ENCODE assay signal across 9 mouse cellular contexts in the genomic region with DNA sequence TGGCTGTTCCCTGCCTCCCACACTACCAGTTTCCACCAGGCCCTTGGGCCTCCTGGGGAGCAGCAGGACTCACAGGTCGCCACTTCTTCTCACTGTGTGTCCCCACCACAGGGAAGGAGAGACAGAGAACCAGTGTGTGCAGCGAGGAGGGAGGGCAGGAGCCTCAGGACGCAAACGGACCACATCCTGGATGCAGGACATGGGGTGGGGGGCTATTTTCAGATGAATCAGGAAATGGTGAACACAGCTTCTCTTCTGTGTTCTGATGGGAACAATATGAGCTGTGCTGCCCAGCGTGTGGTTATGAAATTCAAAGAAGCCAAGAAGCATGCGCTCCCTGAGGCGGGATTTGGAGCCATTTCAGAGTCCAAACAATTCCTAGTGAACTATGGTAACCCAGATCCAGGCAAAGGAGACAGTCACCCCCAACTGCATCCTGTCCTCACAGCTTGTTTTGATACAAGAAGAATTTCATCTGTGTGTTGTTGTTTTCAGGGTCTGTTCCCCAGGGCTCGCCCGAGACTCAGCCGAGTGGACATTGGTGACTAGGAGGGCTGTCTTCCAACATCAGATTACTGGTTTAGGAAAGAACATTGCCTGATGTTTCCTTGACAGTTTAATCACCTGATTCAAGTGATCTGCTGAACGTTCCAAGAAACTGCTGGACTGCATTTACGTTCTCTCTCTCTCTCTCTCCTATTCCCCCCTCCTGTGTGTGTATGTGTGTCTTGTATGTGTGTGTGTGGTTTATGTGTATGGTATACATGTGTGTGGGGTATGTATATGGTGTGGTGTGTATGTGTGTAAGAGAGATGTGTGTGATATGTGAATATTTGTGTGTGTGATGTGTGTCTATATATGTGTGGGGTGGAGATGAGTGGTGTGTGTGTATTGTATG. TPM values are rescaled to one million over a fixed set of nuclear protein-coding genes. Genes with fewer than 3 reads are reported as not detected.
DNase-seq lines count a peak whose midpoint lies in the region; ATAC-seq and TF ChIP-seq lines count a peak whose summit lies in the region.
"Not testable (repeated sequence)": the region's sequence is repeated elsewhere in the genome, so short reads cannot be mapped to it uniquely, and the experiment has no call there.
"Had no signal": no experiment of that assay in that cellular context is flagged by ENCODE, and none has a peak within 500 bp of the region (broad histone marks: within the 10 kb centered on the region; RNA-seq: fewer than 3 reads in every experiment).

No protein-coding gene starts in this region.

- WGBS in forebrain, embryonic 10.5 days: 72% methylated on average over 12 of the region's 12 CpGs
- 65% methylated on average over 12 of the region's 12 CpGs for WGBS in hindbrain, embryonic 13.5 days
- WGBS in kidney, postnatal 0 days: 40% methylated on average over 12 of the region's 12 CpGs
- WGBS in limb, embryonic 14.5 days: 38% methylated on average over 11 of the region's 12 CpGs

- peak overlapping the region; percentile 63; the same call in 1 of the 2 replicates for H3K27ac ChIP-seq in forebrain, embryonic 10.5 days
- peak overlapping the region; percentile 40; the same call in 1 of the 2 replicates for H3K27ac ChIP-seq in hindbrain, embryonic 13.5 days
- H3K27ac ChIP-seq in kidney, postnatal 0 days: peak overlapping the region; percentile 73
- H3K27ac ChIP-seq in limb, embryonic 14.5 days (replicated peaks; ENCODE audit: low read depth, low read length): peak overlapping the region; percentile 77; the same call in 1 of the 2 replicates
- peak overlapping the region; percentile 66 for H3K27ac ChIP-seq in testis, adult 2 months (ENCODE audit: control insufficient read depth, insufficient read depth, low read depth, low read length)

- not testable (repeated sequence) for ATAC-seq in hindbrain, embryonic 13.5 days (ENCODE audit: low FRiP score)
- ATAC-seq in kidney, postnatal 0 days (replicated peaks; ENCODE audit: low FRiP score, low read depth): peak; percentile 48; the same call in 1 of the 2 replicates
- peak; percentile 34; the same call in 1 of the 2 replicates for ATAC-seq in limb, embryonic 14.5 days (ENCODE audit: low FRiP score, low read depth)

- not testable (repeated sequence) for H3K4me3 ChIP-seq in forebrain, embryonic 10.5 days; hindbrain, embryonic 13.5 days; kidney, postnatal 0 days (replicated peaks; ENCODE audit: low read depth, low read length); limb, embryonic 14.5 days (replicated peaks; ENCODE audit: low read length); testis, adult 2 months (ENCODE audit: control insufficient read depth, low read depth, low read length)

- not testable (repeated sequence) for H3K27me3 ChIP-seq in forebrain, embryonic 10.5 days (ENCODE audit: poor library complexity, severe bottlenecking); hindbrain, embryonic 13.5 days; kidney, postnatal 0 days (ENCODE audit: insufficient read depth, low read length); limb, embryonic 14.5 days (ENCODE audit: control insufficient read depth, insufficient read depth, low read length); testis, adult 2 months (ENCODE audit: control insufficient read depth, insufficient read depth, low read length)

- not testable (repeated sequence) for TF ChIP-seq POLR2A in limb, embryonic 14.5 days (IDR thresholded peaks at IDR 0.05; ENCODE audit: borderline replicate concordance, extremely low read depth, insufficient read depth, insufficient read length); testis, adult 2 months (IDR thresholded peaks at IDR 0.05; ENCODE audit: control insufficient read depth, low read depth, low read length)

- H3K4me2 ChIP-seq in hindbrain, embryonic 13.5 days; kidney, postnatal 0 days (ENCODE audit: low read length); limb, embryonic 14.5 days (replicated peaks; ENCODE audit: low read depth, low read length, severe bottlenecking): not testable (repeated sequence)

- H3K9ac ChIP-seq in hindbrain, embryonic 13.5 days; kidney, postnatal 0 days (ENCODE audit: low read depth, low read length); limb, embryonic 14.5 days (ENCODE audit: low read depth, low read length, severe bottlenecking): not testable (repeated sequence)

- peaks cover 35% of the 10 kb centered on the region for H3K4me1 ChIP-seq in forebrain, embryonic 10.5 days
- H3K4me1 ChIP-seq in hindbrain, embryonic 13.5 days (replicated peaks): peaks cover 12% of the 10 kb centered on the region; the same call in 1 of the 2 replicates
- H3K4me1 ChIP-seq in kidney, postnatal 0 days (replicated peaks; ENCODE audit: insufficient read depth, low read length); testis, adult 2 months (ENCODE audit: control insufficient read depth, insufficient read depth, low read length): not testable (repeated sequence)
- H3K4me1 ChIP-seq in limb, embryonic 14.5 days (ENCODE audit: control insufficient read depth, insufficient read depth, low read length): peaks cover 41% of the 10 kb centered on the region

- not testable (repeated sequence) for H3K36me3 ChIP-seq in forebrain, embryonic 10.5 days (replicated peaks); hindbrain, embryonic 13.5 days; kidney, postnatal 0 days (ENCODE audit: insufficient read depth, low read length); limb, embryonic 14.5 days (ENCODE audit: control insufficient read depth, insufficient read depth, low read length); testis, adult 2 months (ENCODE audit: control insufficient read depth, insufficient read depth, low read length)

- not testable (repeated sequence) for TF ChIP-seq CTCF in kidney, postnatal 0 days (IDR thresholded peaks at IDR 0.05; ENCODE audit: low read depth); testis, adult 2 months (IDR thresholded peaks at IDR 0.05; ENCODE audit: control insufficient read depth, insufficient read depth, insufficient replicate concordance, low read depth, low read length)

- H3K9me3 ChIP-seq in forebrain, embryonic 10.5 days; hindbrain, embryonic 13.5 days; kidney, postnatal 0 days (replicated peaks; ENCODE audit: low read length); limb, embryonic 14.5 days (ENCODE audit: control insufficient read depth, low read length): not testable (repeated sequence)

- DNase-seq in brain, adult 2 months (ENCODE audit: low read depth, low spot score): peak; percentile 43
- not testable (repeated sequence) for DNase-seq in forebrain, embryonic 10.5 days (ENCODE audit: extremely low spot score, low spot score)
- peak; percentile 79 for DNase-seq in heart, adult 8-10 months (ENCODE audit: low spot score)
- peak; percentile 89 for DNase-seq in kidney, postnatal 0 days (ENCODE audit: low spot score)
- peak; percentile 59 for DNase-seq in limb, embryonic 14.5 days (ENCODE audit: low spot score)
- peak; percentile 46 to 78 for DNase-seq in lung, postnatal 4 days

RNA-seq across cellular contexts. Expression of a gene that starts 1.9 kb away (rescaled TPM):
- polyA plus RNA-seq in forebrain, embryonic 10.5 days (2016; fragmentation: Nextera tagmentation; extraction: Ambion mirVana): 16.8 and 24.4 TPM in 2 replicates
- 1 to 10 TPM; 3.6 to 6.1 (median 4.9) TPM for total RNA-seq in heart, adult 8-10 months (2022)
- polyA plus RNA-seq in hindbrain, embryonic 13.5 days (2015; fragmentation: Nextera tagmentation; extraction: Ambion mirVana): 62.3 and 64.0 TPM in 2 replicates
- polyA plus RNA-seq in kidney, postnatal 0 days (2015; fragmentation: Nextera tagmentation; extraction: Ambion mirVana): 0.64 and 1.9 TPM in 2 replicates
- 29.4 and 40.8 TPM in 2 replicates for polyA plus RNA-seq in limb, embryonic 14.5 days (2012; rRNA removed)
- polyA plus RNA-seq in limb, embryonic 14.5 days (2014; fragmentation: Nextera tagmentation; extraction: Ambion mirVana): 69.9 and 76.8 TPM in 2 replicates
- 0.46 and 1.8 TPM in 2 replicates for polyA plus RNA-seq in testis, adult 2 months (2012; rRNA removed)
- polyA plus RNA-seq: liver, embryonic 12.5 days had no signal

RNA-seq across cellular contexts. Expression of a gene that starts 41.4 kb away (rescaled TPM):
- polyA plus RNA-seq in forebrain, embryonic 10.5 days (2016; fragmentation: Nextera tagmentation; extraction: Ambion mirVana): 91.3 and 91.7 TPM in 2 replicates
- 10 to 100 TPM; 74.1 to 92.4 (median 77.5) TPM for total RNA-seq in heart, adult 8-10 months (2022)
- polyA plus RNA-seq in hindbrain, embryonic 13.5 days (2015; fragmentation: Nextera tagmentation; extraction: Ambion mirVana): 108 and 113 TPM in 2 replicates
- polyA plus RNA-seq in kidney, postnatal 0 days (2015; fragmentation: Nextera tagmentation; extraction: Ambion mirVana): 112 and 118 TPM in 2 replicates
- 30.5 and 40.5 TPM in 2 replicates for polyA plus RNA-seq in limb, embryonic 14.5 days (2012; rRNA removed)
- polyA plus RNA-seq in limb, embryonic 14.5 days (2014; fragmentation: Nextera tagmentation; extraction: Ambion mirVana): 77.3 and 77.7 TPM in 2 replicates
- polyA plus RNA-seq in testis, adult 2 months (2012; rRNA removed): 38.9 and 41.0 TPM in 2 replicates
